24 mouse cellular contexts compared by ENCODE assay signal in genomic region chrX:10152390-10152789, GRCm38 (mm10).
"Had no signal": no experiment of that assay in that cellular context is flagged by ENCODE, and none has a peak within 500 bp of the region (broad histone marks: within the 10 kb centered on the region; RNA-seq: fewer than 3 reads in every experiment).

No protein-coding gene starts in this region.

- H3K4me2 ChIP-seq: heart, embryonic 11.5 days; heart, embryonic 13.5 days; heart, embryonic 15.5 days; hindbrain, embryonic 13.5 days; hindbrain, embryonic 15.5 days; limb, embryonic 13.5 days; limb, embryonic 15.5 days; liver, embryonic 12.5 days had no signal

- H3K9ac ChIP-seq: heart, embryonic 13.5 days; heart, embryonic 15.5 days; hindbrain, embryonic 13.5 days; hindbrain, embryonic 15.5 days; limb, embryonic 13.5 days; limb, embryonic 15.5 days; liver, embryonic 12.5 days; liver, embryonic 14.5 days had no signal

- H3K27ac ChIP-seq: heart, adult 2 months; heart, embryonic 13.5 days; heart, embryonic 15.5 days; hindbrain, embryonic 13.5 days; hindbrain, embryonic 15.5 days; hindbrain, postnatal 0 days; limb, embryonic 13.5 days; limb, embryonic 15.5 days; liver, embryonic 12.5 days; liver, embryonic 14.5 days had no signal

- H3K36me3 ChIP-seq: heart, embryonic 13.5 days; heart, embryonic 15.5 days; hindbrain, embryonic 13.5 days; hindbrain, embryonic 15.5 days; limb, embryonic 13.5 days; limb, embryonic 15.5 days; liver, embryonic 12.5 days had no signal

- DNase-seq: gastrocnemius, postnatal 14 days; gastrocnemius, postnatal 36 days; heart, adult 11 months; heart, adult 2 months; heart, postnatal 14 days; heart, postnatal 36 days; kidney, adult 11 months; kidney, adult 2 months; kidney, postnatal 10 days; kidney, postnatal 36 days; layer of hippocampus, adult 9-11 months; layer of hippocampus, postnatal 36 days; left cerebral cortex, postnatal 4 days had no signal

- H3K4me1 ChIP-seq: heart, embryonic 13.5 days; heart, embryonic 15.5 days; hindbrain, embryonic 13.5 days; hindbrain, embryonic 15.5 days; limb, embryonic 13.5 days; limb, embryonic 15.5 days; liver, embryonic 12.5 days had no signal

- H3K9me3 ChIP-seq: heart, embryonic 13.5 days; heart, embryonic 15.5 days; hindbrain, embryonic 13.5 days; hindbrain, embryonic 15.5 days; limb, embryonic 13.5 days; limb, embryonic 15.5 days; liver, embryonic 12.5 days had no signal

- H3K4me3 ChIP-seq: heart, adult 2 months; heart, embryonic 13.5 days; heart, embryonic 15.5 days; hindbrain, embryonic 13.5 days; hindbrain, embryonic 15.5 days; limb, embryonic 13.5 days; limb, embryonic 15.5 days; liver, embryonic 12.5 days had no signal

- ATAC-seq: hindbrain, postnatal 0 days; intestine, embryonic 16.5 days; liver, embryonic 12.5 days had no signal

- H3K27me3 ChIP-seq: heart, embryonic 13.5 days; heart, embryonic 15.5 days; hindbrain, embryonic 13.5 days; hindbrain, embryonic 15.5 days; limb, embryonic 13.5 days; limb, embryonic 15.5 days; liver, embryonic 12.5 days had no signal
